Mouse (Mus musculus) thymus, adult 2 months (tissue): ENCODE data around the gene Slc30a3. TPM values are rescaled to one million over a fixed set of nuclear protein-coding genes. Genes with fewer than 3 reads are reported as not detected.

ENCODE experiments used
- DNase-seq: peaks from one replicate; pipeline ENCODE4 v3.0.0; 2021
- H3K27ac ChIP-seq: fragments of 200-500 bp; 2 replicates; pipeline ENCODE4 v1.5.1; 2012; ENCODE audit warnings: low read length, control low read depth; ENCODE audit not compliant: control insufficient read depth, insufficient read depth
- H3K27me3 ChIP-seq: fragments of 200-500 bp; 2 replicates; pipeline ENCODE4 v1.6.1; 2012; ENCODE audit warnings: mild to moderate bottlenecking, low read length, moderate library complexity, mixed read lengths; ENCODE audit not compliant: control insufficient read depth, insufficient read depth
- H3K36me3 ChIP-seq: fragments of 200-500 bp; 2 replicates; pipeline ENCODE4 v1.6.1; 2012; ENCODE audit warnings: mild to moderate bottlenecking, low read length, moderate library complexity; ENCODE audit not compliant: control insufficient read depth, insufficient read depth
- H3K4me1 ChIP-seq: fragments of 200-500 bp; replicated peaks from 2 replicates; pipeline ENCODE4 v1.6.1; 2012; ENCODE audit warnings: low read length; ENCODE audit not compliant: control insufficient read depth, insufficient read depth
- H3K4me3 ChIP-seq: fragments of 200-500 bp; 2 replicates; pipeline ENCODE4 v1.5.1; 2012; ENCODE audit warnings: mild to moderate bottlenecking, low read length, control low read depth, moderate library complexity; ENCODE audit not compliant: control insufficient read depth, insufficient read depth
- CTCF ChIP-seq: fragments of 200-500 bp; IDR thresholded peaks from 2 replicates; pipeline ENCODE4 v1.5.1; 2012; ENCODE audit warnings: mild to moderate bottlenecking, control low read depth, low read length, moderate library complexity, borderline replicate concordance; ENCODE audit not compliant: control insufficient read depth, poor library complexity, insufficient read depth; ENCODE audit errors: extremely low read depth
- POLR2A ChIP-seq: fragments of 200-500 bp; IDR thresholded peaks from 2 replicates; pipeline ENCODE4 v1.6.1; 2012; ENCODE audit warnings: mild to moderate bottlenecking, low read length, control low read depth, moderate library complexity; ENCODE audit not compliant: control insufficient read depth, poor library complexity, insufficient read depth; ENCODE audit errors: extremely low read depth
- WGBS: fragments of 180-500 bp; shearing (Covaris S2); methylation state at CpG from one replicate; pipeline ENCODE4 v1.1.7; 2018; 5-methylcytosine and 5-hydroxymethylcytosine counted together
- polyA plus RNA-seq: library from polyadenylated mRNA; depleted of rRNA; stranded (reverse); fragments of >200 nt; gene quantifications from 2 replicates; pipeline ENCODE4 v1.2.3, GENCODE M21; 2012

Slc30a3 gene
- polyA plus RNA-seq, 1 experiment: 0.77 TPM

- no peak for DNase-seq
Observed at GRCm38 (mm10) chr5:31138241-31138967, 30.4 kb upstream of the Slc30a3 start, which contains the start of gene Ucn. Gene Ucn (minus strand): TSS chr5:31138829.

GRCm38 (mm10) chr5:31137658-31138057, 29.6 kb upstream of the Slc30a3 start:
- TF ChIP-seq POLR2A (no peak), CTCF (no peak)
- H3K36me3 ChIP-seq: no peaks in the 10 kb centered on the region
- DNase-seq: no peak
- H3K4me3 ChIP-seq: no peak overlapping the region
- H3K27ac ChIP-seq: no peak overlapping the region
- no peaks in the 10 kb centered on the region for H3K4me1 ChIP-seq
- WGBS: 12% methylated on average over 13 of the region's 13 CpGs
- peaks cover 27% of the 10 kb centered on the region for H3K27me3 ChIP-seq

More at GRCm38 (mm10) chr5:31138241-31138967, 30.4 kb upstream of the Slc30a3 start, which contains the start of gene Ucn:
- TF ChIP-seq POLR2A (no peak), CTCF (no peak)
- Histone ChIP-seq H3K4me3 (no peak within 1 kb of the TSS), H3K27ac (no peak within 1 kb of the TSS), H3K27me3 (peaks cover 27% of the 10 kb centered on the region), H3K4me1 (no peaks in the 10 kb centered on the region), H3K36me3 (no peaks in the 10 kb centered on the region)
- 5% methylated on average over 52 of the region's 52 CpGs for WGBS

- 9% methylated on average over 33 of the region's 33 CpGs for WGBS
- no peak overlapping the region for H3K27ac ChIP-seq
- H3K4me3 ChIP-seq: no peak overlapping the region
- H3K27me3 ChIP-seq: peaks cover 27% of the 10 kb centered on the region
- TF ChIP-seq POLR2A (no peak), CTCF (no peak)
- no peaks in the 10 kb centered on the region for H3K36me3 ChIP-seq
- DNase-seq: no peak
- no peaks in the 10 kb centered on the region for H3K4me1 ChIP-seq
Observed at GRCm38 (mm10) chr5:31136730-31137424, 28.8 kb upstream of the Slc30a3 start.

- H3K4me3 ChIP-seq: no peak overlapping the region
- WGBS: 46% methylated on average over 5 of the region's 5 CpGs
- no peaks in the 10 kb centered on the region for H3K36me3 ChIP-seq
- no peak for DNase-seq
- no peaks in the 10 kb centered on the region for H3K27me3 ChIP-seq
- no peaks in the 10 kb centered on the region for H3K4me1 ChIP-seq
- TF ChIP-seq POLR2A (no peak), CTCF (no peak)
- no peak overlapping the region for H3K27ac ChIP-seq
Observed at GRCm38 (mm10) chr5:31126050-31126449, 18.0 kb upstream of the Slc30a3 start.

GRCm38 (mm10) chr5:31123481-31123880, 15.4 kb upstream of the Slc30a3 start:
- Histone ChIP-seq H3K4me1 (no peaks in the 10 kb centered on the region), H3K4me3 (no peak overlapping the region), H3K27me3 (no peaks in the 10 kb centered on the region), H3K36me3 (no peaks in the 10 kb centered on the region), H3K27ac (no peak overlapping the region)
- WGBS: 75% methylated on average over 2 of the region's 2 CpGs
- DNase-seq: no peak
- no peak for TF ChIP-seq POLR2A
- TF ChIP-seq CTCF: no peak

- TF ChIP-seq CTCF: no peak
- TF ChIP-seq POLR2A: no peak
- Histone ChIP-seq H3K27ac (no peak overlapping the region), H3K27me3 (no peaks in the 10 kb centered on the region; the same call in 1 of the 2 replicates), H3K36me3 (no peaks in the 10 kb centered on the region), H3K4me1 (no peaks in the 10 kb centered on the region), H3K4me3 (no peak overlapping the region)
- DNase-seq: no peak
- 26% methylated on average over 8 of the region's 8 CpGs for WGBS
Observed at GRCm38 (mm10) chr5:31121111-31121510, 13.1 kb upstream of the Slc30a3 start.

GRCm38 (mm10) chr5:31116912-31117311, 8.9 kb upstream of the Slc30a3 start:
- Histone ChIP-seq H3K27me3 (no peaks in the 10 kb centered on the region; the same call in 1 of the 2 replicates), H3K4me3 (no peak overlapping the region), H3K36me3 (no peaks in the 10 kb centered on the region), H3K27ac (no peak overlapping the region), H3K4me1 (no peaks in the 10 kb centered on the region)
- 43% methylated on average over 10 of the region's 10 CpGs for WGBS
- no peak for DNase-seq
- no peak for TF ChIP-seq CTCF
- TF ChIP-seq POLR2A: no peak
